Mouse (Mus musculus) liver, embryonic 13.5 days (tissue): ENCODE results near the gene Pkmyt1. TPM values are rescaled to one million over a fixed set of nuclear protein-coding genes. Genes with fewer than 3 reads are reported as not detected.
"Not testable (repeated sequence)": the region's sequence is repeated elsewhere in the genome, so short reads cannot be mapped to it uniquely, and the experiment has no call there.

Source experiments
- ATAC-seq: fragments of 200-750 bp; cut with Nextera tagmentation; 2 replicates; pipeline ENCODE4 v1.8.0; 2017; ENCODE audit warnings: low read depth, mild to moderate bottlenecking, moderate number of reproducible peaks, moderate library complexity
- DNase-seq: peaks from one replicate; pipeline ENCODE4 v3.0.0; 2022
- H3K27ac ChIP-seq: fragments of 300-500 bp; sonication (generic); 2 replicates; pipeline ENCODE4 v1.5.1; 2015; ENCODE audit warnings: moderate library complexity, mild to moderate bottlenecking, inconsistent platforms
- H3K27me3 ChIP-seq: fragments of 300-500 bp; sonication (generic); 2 replicates; pipeline ENCODE4 v1.6.1; 2015; ENCODE audit warnings: mild to moderate bottlenecking, inconsistent platforms
- H3K36me3 ChIP-seq: fragments of 300-500 bp; sonication (generic); 2 replicates; pipeline ENCODE4 v1.6.1; 2015; ENCODE audit warnings: mild to moderate bottlenecking, inconsistent platforms
- H3K4me1 ChIP-seq: fragments of 300-500 bp; sonication (generic); replicated peaks from 2 replicates; pipeline ENCODE4 v1.6.1; 2015; ENCODE audit warnings: inconsistent platforms
- H3K4me2 ChIP-seq: fragments of 300-500 bp; sonication (generic); 2 replicates; pipeline ENCODE4 v1.6.1; 2015; ENCODE audit warnings: inconsistent platforms, mild to moderate bottlenecking, moderate library complexity
- H3K4me3 ChIP-seq: fragments of 300-500 bp; sonication (generic); replicated peaks from 2 replicates; pipeline ENCODE4 v1.5.1; 2015; ENCODE audit warnings: mild to moderate bottlenecking, inconsistent platforms
- H3K9ac ChIP-seq: fragments of 300-500 bp; sonication (generic); 2 replicates; pipeline ENCODE4 v1.6.1; 2015; ENCODE audit warnings: mild to moderate bottlenecking, inconsistent platforms
- H3K9me3 ChIP-seq: fragments of 300-500 bp; sonication (generic); replicated peaks from 2 replicates; pipeline ENCODE4 v1.6.1; 2016; ENCODE audit warnings: inconsistent platforms
- WGBS: fragments of 180-500 bp; shearing (Covaris S2); methylation state at CpG from one replicate; pipeline ENCODE4 v1.1.7; 2015; ENCODE audit not compliant: insufficient replicate concordance; 5-methylcytosine and 5-hydroxymethylcytosine counted together
- polyA plus RNA-seq: library from polyadenylated mRNA; unstranded; fragments of >200 nt; fragmentation: Nextera tagmentation; extraction: Ambion mirVana; gene quantifications from 2 replicates; pipeline ENCODE4 v1.2.1, GENCODE M21; 2015

Pkmyt1 gene
- polyA plus RNA-seq, 1 experiment from 2014 or later, result 27.8 TPM

- 3% methylated on average over 57 of the region's 58 CpGs for WGBS
- H3K27ac ChIP-seq, result peak within 1 kb of the TSS; percentile 77
- H3K4me1 ChIP-seq, result peaks cover 25% of the 10 kb centered on the region
- peak within 1 kb of the TSS; percentile 96 for H3K4me3 ChIP-seq
- DNase-seq (peak; percentile 94), ATAC-seq (peak; percentile 97)
- peak within 1 kb of the TSS; percentile 93 for H3K4me2 ChIP-seq
- H3K36me3 ChIP-seq, result no peaks in the 10 kb centered on the region
- no peaks in the 10 kb centered on the region for H3K9me3 ChIP-seq
- peak within 1 kb of the TSS; percentile 96 for H3K9ac ChIP-seq
- no peaks in the 10 kb centered on the region for H3K27me3 ChIP-seq
Observed at GRCm38 (mm10) chr17:23771284-23772218, 45.4 kb downstream of the Pkmyt1 start, which contains the start of gene Flywch1. Gene Flywch1, minus strand, starts transcription at chr17:23771602.

- not testable (repeated sequence) for ATAC-seq, DNase-seq
- 62% methylated on average over 2 of the region's 2 CpGs for WGBS
Observed at GRCm38 (mm10) chr17:23772219-23772556, 46.1 kb downstream of the Pkmyt1 start.

GRCm38 (mm10) chr17:23773676-23774075 lies 47.5 kb downstream of the Pkmyt1 start:
- DNase-seq (no peak), ATAC-seq (no peak)
- no peak overlapping the region for H3K9ac ChIP-seq
- 56% methylated on average over 6 of the region's 6 CpGs for WGBS
- H3K4me3 ChIP-seq, result no peak overlapping the region
- H3K36me3 ChIP-seq, result no peaks in the 10 kb centered on the region
- no peaks in the 10 kb centered on the region for H3K27me3 ChIP-seq
- no peaks in the 10 kb centered on the region for H3K9me3 ChIP-seq
- peaks cover 25% of the 10 kb centered on the region for H3K4me1 ChIP-seq
- no peak overlapping the region for H3K27ac ChIP-seq
- no peak overlapping the region for H3K4me2 ChIP-seq

More at GRCm38 (mm10) chr17:23772219-23772556, 46.1 kb downstream of the Pkmyt1 start:
- Histone ChIP-seq H3K4me1 (peaks cover 25% of the 10 kb centered on the region), H3K4me2 (peak overlapping the region; percentile 93; the same call in 1 of the 2 replicates)
- not testable (repeated sequence) for H3K27me3 ChIP-seq, H3K9ac ChIP-seq, H3K9me3 ChIP-seq, H3K27ac ChIP-seq, H3K36me3 ChIP-seq, H3K4me3 ChIP-seq

- ATAC-seq (peak; percentile 29), DNase-seq (peak; percentile 36)
- Histone ChIP-seq H3K4me3 (no peak overlapping the region), H3K9me3 (no peaks in the 10 kb centered on the region), H3K4me1 (peaks cover 25% of the 10 kb centered on the region), H3K36me3 (no peaks in the 10 kb centered on the region), H3K4me2 (no peak overlapping the region), H3K9ac (no peak overlapping the region), H3K27ac (no peak overlapping the region), H3K27me3 (no peaks in the 10 kb centered on the region)
- 4% methylated on average over 12 of the region's 12 CpGs for WGBS
Observed at GRCm38 (mm10) chr17:23774090-23774489, 48.0 kb downstream of the Pkmyt1 start.

DNA sequence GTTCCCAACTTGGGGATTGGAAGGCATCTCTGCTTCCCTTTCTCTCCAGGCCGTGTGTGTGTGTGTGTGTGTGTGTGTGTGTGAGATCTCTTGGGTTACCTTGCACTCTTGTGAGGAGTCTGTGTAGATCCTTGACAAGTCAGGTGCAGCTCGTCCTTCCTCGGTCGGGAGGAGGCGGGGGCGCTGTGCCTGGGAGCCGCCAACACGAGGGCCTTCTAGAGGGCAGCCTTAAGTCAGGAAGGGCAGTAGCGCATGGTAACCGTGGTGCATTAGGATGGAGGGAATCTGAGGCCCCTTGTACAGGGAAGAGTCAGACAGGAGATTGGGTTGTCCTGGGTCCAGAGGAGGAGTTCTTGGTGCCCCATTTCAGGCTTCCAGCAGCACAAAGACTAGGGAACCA lies 50.1 kb downstream of the Pkmyt1 start:
- Histone ChIP-seq H3K27ac (no peak overlapping the region), H3K9me3 (no peaks in the 10 kb centered on the region), H3K4me3 (no peak overlapping the region), H3K9ac (no peak overlapping the region), H3K4me2 (no peak overlapping the region), H3K27me3 (0 out of 2 replicates have a peak, but pooled peaks cover 4% of the 10 kb centered on the region), H3K36me3 (no peaks in the 10 kb centered on the region), H3K4me1 (peaks cover 11% of the 10 kb centered on the region)
- ATAC-seq (no peak), DNase-seq (no peak)
- WGBS, result 75% methylated on average over 10 of the region's 10 CpGs

DNA sequence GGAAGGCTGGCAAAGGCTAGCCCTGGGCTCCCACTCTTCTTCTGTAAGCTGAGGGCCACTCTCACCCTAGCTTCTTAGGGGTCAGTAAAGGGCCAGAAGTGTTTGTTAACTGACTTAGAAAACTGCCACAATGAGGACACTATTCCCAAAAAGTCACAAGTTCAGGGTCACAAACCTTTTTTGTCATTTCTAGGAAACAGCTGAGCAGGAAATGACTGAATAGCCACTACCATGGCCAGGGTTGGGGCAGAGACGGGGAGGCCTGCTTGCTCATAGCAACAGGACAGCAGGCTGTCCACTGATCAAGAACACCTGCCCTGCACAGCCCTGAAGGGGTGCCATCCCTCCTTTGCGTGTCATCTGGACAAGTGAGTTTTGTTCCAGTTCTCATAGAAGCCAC lies 51.0 kb downstream of the Pkmyt1 start:
- Histone ChIP-seq H3K27me3 (0 out of 2 replicates have a peak, but pooled peaks cover 4% of the 10 kb centered on the region), H3K9ac (no peak overlapping the region), H3K4me2 (no peak overlapping the region), H3K4me1 (peaks cover 5% of the 10 kb centered on the region), H3K9me3 (no peaks in the 10 kb centered on the region), H3K27ac (no peak overlapping the region), H3K36me3 (no peaks in the 10 kb centered on the region), H3K4me3 (no peak overlapping the region)
- DNase-seq, result no peak
- ATAC-seq, result no peak
- 61% methylated on average over 2 of the region's 2 CpGs for WGBS

DNA sequence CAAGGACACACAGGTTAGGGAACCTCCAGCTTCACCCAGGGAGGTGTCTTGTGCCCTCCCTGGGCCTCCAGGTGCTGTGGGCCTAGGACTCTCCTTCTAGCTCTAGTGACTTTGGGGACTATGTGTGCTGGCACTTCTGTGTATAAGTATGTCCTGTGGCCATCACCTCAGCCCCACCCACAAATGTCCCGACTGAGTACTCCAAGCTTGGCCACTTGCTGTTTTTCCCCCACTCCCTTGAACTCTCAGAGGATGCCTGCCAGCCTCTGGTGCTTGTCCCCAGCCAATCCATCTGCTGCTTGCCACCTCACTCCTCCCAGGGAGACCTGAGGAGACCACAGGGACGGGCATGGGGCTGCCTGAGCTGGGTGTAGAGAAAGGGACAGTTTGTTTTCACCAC lies 52.3 kb downstream of the Pkmyt1 start:
- no peaks in the 10 kb centered on the region for H3K9me3 ChIP-seq
- no peak overlapping the region for H3K9ac ChIP-seq
- no peak for ATAC-seq
- 44% methylated on average over 2 of the region's 2 CpGs for WGBS
- H3K4me1 ChIP-seq, result peaks cover 5% of the 10 kb centered on the region
- H3K27me3 ChIP-seq, result 0 out of 2 replicates have a peak, but pooled peaks cover 4% of the 10 kb centered on the region
- no peak overlapping the region for H3K4me3 ChIP-seq
- no peaks in the 10 kb centered on the region for H3K36me3 ChIP-seq
- H3K4me2 ChIP-seq, result no peak overlapping the region
- no peak for DNase-seq
- H3K27ac ChIP-seq, result no peak overlapping the region

DNA sequence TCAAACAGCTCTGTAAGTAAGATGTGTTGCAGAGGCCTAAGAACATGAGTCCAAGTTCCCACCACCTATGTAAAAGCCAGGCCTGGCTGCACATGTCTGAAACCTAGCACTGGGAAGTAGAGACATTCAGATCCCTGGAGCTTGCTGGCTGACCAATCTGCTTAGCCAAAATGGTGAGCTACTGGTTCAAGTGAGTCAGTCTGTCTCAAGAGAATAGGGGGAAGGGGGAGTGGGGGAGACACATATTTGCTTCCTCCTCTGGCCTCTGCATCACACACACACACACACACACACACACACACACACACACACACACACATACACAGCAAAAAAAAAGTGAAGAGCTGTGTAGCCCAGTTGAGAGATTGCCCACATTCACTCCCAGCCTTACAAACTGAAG lies 57.2 kb downstream of the Pkmyt1 start:
- H3K36me3 ChIP-seq, result no peaks in the 10 kb centered on the region
- DNase-seq (no peak), ATAC-seq (no peak)
- H3K4me2 ChIP-seq, result no peak overlapping the region
- no peak overlapping the region for H3K4me3 ChIP-seq
- peaks cover 11% of the 10 kb centered on the region; the same call in 1 of the 2 replicates for H3K27me3 ChIP-seq
- peaks cover 15% of the 10 kb centered on the region for H3K4me1 ChIP-seq
- H3K9ac ChIP-seq, result no peak overlapping the region
- H3K27ac ChIP-seq, result no peak overlapping the region
- no peaks in the 10 kb centered on the region for H3K9me3 ChIP-seq

DNA sequence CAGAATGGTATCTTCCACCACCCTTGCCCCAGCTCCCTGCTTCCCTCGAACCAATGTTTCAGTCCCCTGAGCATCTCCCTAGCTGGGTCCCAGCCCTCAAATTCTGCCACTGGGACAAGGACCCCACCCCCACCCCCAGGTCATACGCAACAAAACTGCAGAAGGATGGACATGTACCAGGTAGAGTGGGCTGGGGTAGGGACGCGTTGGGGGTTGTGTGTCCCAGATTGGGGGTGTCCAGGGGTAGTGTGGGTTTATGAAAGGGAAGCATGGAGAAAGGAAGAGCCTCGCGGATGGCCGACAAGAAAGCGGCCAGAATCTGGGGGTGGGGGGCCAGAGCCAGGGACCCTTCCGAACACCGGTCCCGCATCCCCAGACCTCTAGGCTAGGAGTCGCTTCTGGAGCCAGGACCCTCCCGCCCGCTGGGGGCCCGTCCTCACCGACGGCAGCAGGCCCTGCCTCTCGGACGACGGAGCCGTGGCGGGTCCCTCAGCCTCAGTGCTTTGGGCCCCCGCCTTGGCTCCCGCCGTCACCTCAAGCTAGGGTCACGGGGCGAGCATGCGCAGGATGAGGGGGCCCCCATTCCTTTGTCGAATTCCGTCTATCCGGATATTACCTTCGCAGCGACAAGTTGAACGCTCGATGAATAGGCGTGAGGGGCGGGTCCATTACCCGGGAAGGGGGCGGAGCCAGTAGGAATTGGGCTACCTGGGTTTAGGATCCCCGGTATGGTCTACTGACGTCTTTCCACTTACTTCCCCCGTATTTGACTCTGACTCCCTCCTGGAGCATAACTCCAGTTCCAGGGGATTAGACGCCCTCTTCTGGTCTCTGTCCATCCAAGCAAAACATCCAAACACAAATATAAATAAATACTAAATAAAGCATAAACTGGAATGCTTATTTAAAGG lies 59.7 kb downstream of the Pkmyt1 start, which contains the start of gene Flywch2:
Flywch2 (minus strand) TSS at position 521 of the 911 bp plus-strand sequence.
- peak within 1 kb of the TSS; percentile 65 for H3K4me3 ChIP-seq
- peak within 1 kb of the TSS; percentile 72 for H3K9ac ChIP-seq
- WGBS, result 7% methylated on average over 43 of the region's 43 CpGs
- H3K9me3 ChIP-seq, result no peaks in the 10 kb centered on the region
- peaks cover 34% of the 10 kb centered on the region for H3K4me1 ChIP-seq
- DNase-seq (peak; percentile 72), ATAC-seq (peak; percentile 75)
- peaks cover 9% of the 10 kb centered on the region; the same call in 1 of the 2 replicates for H3K27me3 ChIP-seq
- H3K27ac ChIP-seq, result no peak within 1 kb of the TSS
- H3K36me3 ChIP-seq, result no peaks in the 10 kb centered on the region
- peak within 1 kb of the TSS; percentile 95 for H3K4me2 ChIP-seq
